Mouse (Mus musculus): Measurements from ENCODE around the gene Slc5a5. TPM values are rescaled to one million over a fixed set of nuclear protein-coding genes. Genes with fewer than 3 reads are reported as not detected.

Gene Slc5a5
- total and polyA plus RNA-seq, 2 experiments from 2014 or later, result 0.05 TPM; not detected in 1

DNA sequence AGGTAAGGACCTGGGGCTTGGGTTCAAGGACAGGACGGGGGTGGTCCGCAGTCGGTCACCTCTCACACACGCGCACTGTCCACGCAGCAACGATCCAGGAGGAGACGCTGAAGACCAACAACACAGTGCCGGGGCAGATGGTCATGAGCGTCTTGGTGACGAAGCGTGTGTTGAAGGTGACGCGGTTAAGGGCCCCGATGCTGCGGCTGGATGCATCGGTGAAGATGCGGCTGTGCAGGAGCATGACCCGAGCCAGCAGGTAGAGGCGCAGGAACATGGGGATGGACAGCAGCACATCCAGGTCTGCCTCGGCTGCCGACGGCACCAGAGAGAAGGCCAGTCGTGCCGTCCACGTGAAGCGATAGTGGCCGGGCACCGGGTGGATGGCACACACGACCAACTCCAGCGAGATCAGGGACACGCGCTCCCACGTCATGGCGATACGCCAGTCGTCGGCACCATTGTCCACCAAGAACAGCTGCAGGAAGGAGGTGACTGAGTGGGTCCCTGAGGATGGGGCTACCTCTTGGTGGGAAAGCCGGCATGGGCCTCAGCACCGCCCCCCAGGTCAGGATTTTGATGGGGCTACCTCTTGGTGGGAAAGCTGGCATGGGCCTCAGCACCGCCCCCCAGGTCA, 39.8 kb downstream of the Slc5a5 start:
- ATAC-seq (ENCODE audit: insufficient read depth, low read depth) (no peak), DNase-seq (ENCODE audit: low spot score) (no peak)
- H3K9ac ChIP-seq (replicated peaks; ENCODE audit: low read depth, low read length), result no peak overlapping the region

DNA sequence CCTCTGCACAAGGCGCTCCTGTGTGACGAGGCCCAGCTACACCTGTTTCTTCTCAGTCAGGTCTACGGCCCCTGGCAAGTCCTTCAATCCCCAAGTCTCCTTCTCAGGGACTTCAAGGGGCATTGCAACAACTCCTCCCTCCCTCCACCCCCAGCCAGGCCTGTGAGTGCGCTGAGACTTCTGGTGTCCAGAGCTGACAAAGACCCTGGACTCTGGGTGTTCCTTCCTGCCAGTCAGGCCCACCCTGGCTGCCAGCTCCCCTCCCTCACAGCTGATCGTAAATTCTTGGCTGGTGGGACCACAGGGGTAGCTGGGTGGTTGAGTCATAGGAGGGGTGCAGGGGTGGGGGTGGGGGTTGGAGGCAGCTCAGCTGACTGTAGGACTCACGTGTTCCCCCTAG, 40.7 kb downstream of the Slc5a5 start:
- Histone ChIP-seq H3K27ac (ENCODE audit: low read depth) (no peak overlapping the region), H3K4me3 (ENCODE audit: low read depth, low read length) (no peak overlapping the region), H3K4me2 (ENCODE audit: low read depth, low read length) (no peak overlapping the region), H3K27me3 (ENCODE audit: control insufficient read depth, insufficient read depth, low read length) (no peaks in the 10 kb centered on the region), H3K4me1 (ENCODE audit: control insufficient read depth, insufficient read depth) (no peaks in the 10 kb centered on the region), H3K36me3 (replicated peaks; ENCODE audit: control insufficient read depth, insufficient read depth, low read length) (no peaks in the 10 kb centered on the region), H3K9ac (replicated peaks; ENCODE audit: low read depth, low read length) (no peak overlapping the region), H3K9me3 (replicated peaks; ENCODE audit: control insufficient read depth, low read length) (no peaks in the 10 kb centered on the region)
- 54% methylated on average over 6 of the region's 6 CpGs for WGBS
- TF ChIP-seq CTCF (IDR thresholded peaks at IDR 0.05; ENCODE audit: low read depth) (no peak), EP300 (IDR thresholded peaks at IDR 0.05; ENCODE audit: low read depth) (no peak)
- DNase-seq (ENCODE audit: low spot score), result no peak
- ATAC-seq (ENCODE audit: insufficient read depth, low read depth), result no peak

More for the DNA sequence above, 39.8 kb downstream of the Slc5a5 start:
- no peaks in the 10 kb centered on the region for H3K4me1 ChIP-seq (ENCODE audit: control insufficient read depth, insufficient read depth)
- no peak overlapping the region for H3K4me3 ChIP-seq (ENCODE audit: low read depth, low read length)
- TF ChIP-seq CTCF (IDR thresholded peaks at IDR 0.05; ENCODE audit: low read depth) (no peak), EP300 (IDR thresholded peaks at IDR 0.05; ENCODE audit: low read depth) (no peak)
- WGBS, result 81% methylated on average over 41 of the region's 41 CpGs
- H3K27me3 ChIP-seq (ENCODE audit: control insufficient read depth, insufficient read depth, low read length), result no peaks in the 10 kb centered on the region
- no peak overlapping the region for H3K4me2 ChIP-seq (ENCODE audit: low read depth, low read length)
- no peaks in the 10 kb centered on the region for H3K9me3 ChIP-seq (replicated peaks; ENCODE audit: control insufficient read depth, low read length)
- H3K36me3 ChIP-seq (replicated peaks; ENCODE audit: control insufficient read depth, insufficient read depth, low read length), result no peaks in the 10 kb centered on the region
- no peak overlapping the region for H3K27ac ChIP-seq (ENCODE audit: low read depth)

DNA sequence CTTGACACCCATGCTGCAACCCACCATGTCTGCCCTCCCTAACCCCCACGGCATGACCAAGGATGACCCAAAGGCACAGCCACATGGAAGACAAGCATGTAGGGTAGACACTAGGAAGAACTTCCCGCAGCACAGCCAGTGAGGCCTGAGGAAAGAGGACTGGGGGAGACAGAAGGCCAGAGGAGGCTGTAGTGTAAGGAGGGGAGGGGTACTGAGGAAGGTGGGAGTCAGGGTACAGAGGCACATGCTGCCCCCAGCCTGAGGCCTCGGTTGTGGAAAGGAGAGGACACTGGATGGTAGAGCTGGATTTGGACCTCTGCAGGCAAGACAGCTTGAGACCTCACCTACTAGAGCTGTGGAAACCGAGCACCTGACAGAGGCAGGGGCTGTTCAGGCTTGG, 41.6 kb downstream of the Slc5a5 start:
- 70% methylated on average over 4 of the region's 4 CpGs for WGBS

DNA sequence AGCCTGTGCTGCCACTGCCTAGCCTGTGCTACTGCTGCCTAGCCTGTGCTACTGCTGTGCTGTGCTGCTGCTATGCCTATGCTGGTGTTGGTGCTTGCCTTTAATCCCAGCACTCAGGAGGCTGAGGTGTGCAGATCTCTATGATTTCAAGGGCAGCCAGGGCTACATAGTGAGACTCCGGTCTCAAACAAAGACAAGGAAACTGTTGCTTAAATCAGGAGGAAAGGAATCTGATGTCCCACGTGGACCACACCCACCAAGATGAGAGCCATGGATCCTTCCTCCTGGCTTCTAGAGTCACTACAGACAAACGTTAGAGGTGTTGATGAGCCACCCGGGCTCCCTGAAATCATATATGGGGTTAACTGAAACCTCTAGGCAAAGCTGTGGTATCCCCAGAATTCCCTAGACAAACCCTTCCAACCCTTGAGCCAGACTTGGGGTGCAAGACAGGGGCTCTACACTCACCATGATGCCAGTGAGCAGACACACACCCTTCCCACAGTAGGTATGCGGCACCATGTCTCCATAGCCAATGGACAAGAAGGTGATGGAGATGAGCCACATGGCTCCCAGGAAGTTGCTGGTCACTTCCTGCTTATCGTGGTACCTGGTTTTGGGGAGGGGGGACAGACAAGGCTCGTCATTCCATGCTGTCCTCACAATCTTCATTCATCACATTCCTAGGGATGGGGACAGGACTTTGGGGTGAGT, 42.3 kb downstream of the Slc5a5 start:
- ATAC-seq (ENCODE audit: insufficient read depth, low read depth) (no peak), DNase-seq (ENCODE audit: low spot score) (no peak)
- Histone ChIP-seq H3K4me1 (ENCODE audit: control insufficient read depth, insufficient read depth) (no peaks in the 10 kb centered on the region), H3K9ac (replicated peaks; ENCODE audit: low read depth, low read length) (no peak overlapping the region), H3K4me3 (ENCODE audit: low read depth, low read length) (no peak overlapping the region), H3K27me3 (ENCODE audit: control insufficient read depth, insufficient read depth, low read length) (no peaks in the 10 kb centered on the region), H3K4me2 (ENCODE audit: low read depth, low read length) (no peak overlapping the region), H3K36me3 (replicated peaks; ENCODE audit: control insufficient read depth, insufficient read depth, low read length) (no peaks in the 10 kb centered on the region), H3K27ac (ENCODE audit: low read depth) (no peak overlapping the region), H3K9me3 (replicated peaks; ENCODE audit: control insufficient read depth, low read length) (no peaks in the 10 kb centered on the region)
- 58% methylated on average over 7 of the region's 7 CpGs for WGBS
- TF ChIP-seq EP300 (IDR thresholded peaks at IDR 0.05; ENCODE audit: low read depth) (no peak), CTCF (IDR thresholded peaks at IDR 0.05; ENCODE audit: low read depth) (no peak)

More for the DNA sequence above, 41.6 kb downstream of the Slc5a5 start:
- ATAC-seq (ENCODE audit: insufficient read depth, low read depth) (no peak), DNase-seq (ENCODE audit: low spot score) (no peak)
- Histone ChIP-seq H3K27ac (ENCODE audit: low read depth) (no peak overlapping the region), H3K4me3 (ENCODE audit: low read depth, low read length) (no peak overlapping the region), H3K9me3 (replicated peaks; ENCODE audit: control insufficient read depth, low read length) (no peaks in the 10 kb centered on the region), H3K27me3 (ENCODE audit: control insufficient read depth, insufficient read depth, low read length) (no peaks in the 10 kb centered on the region), H3K9ac (replicated peaks; ENCODE audit: low read depth, low read length) (no peak overlapping the region), H3K4me1 (ENCODE audit: control insufficient read depth, insufficient read depth) (no peaks in the 10 kb centered on the region), H3K36me3 (replicated peaks; ENCODE audit: control insufficient read depth, insufficient read depth, low read length) (no peaks in the 10 kb centered on the region), H3K4me2 (ENCODE audit: low read depth, low read length) (no peak overlapping the region)
- TF ChIP-seq CTCF (IDR thresholded peaks at IDR 0.05; ENCODE audit: low read depth) (no peak), EP300 (IDR thresholded peaks at IDR 0.05; ENCODE audit: low read depth) (no peak)

DNA sequence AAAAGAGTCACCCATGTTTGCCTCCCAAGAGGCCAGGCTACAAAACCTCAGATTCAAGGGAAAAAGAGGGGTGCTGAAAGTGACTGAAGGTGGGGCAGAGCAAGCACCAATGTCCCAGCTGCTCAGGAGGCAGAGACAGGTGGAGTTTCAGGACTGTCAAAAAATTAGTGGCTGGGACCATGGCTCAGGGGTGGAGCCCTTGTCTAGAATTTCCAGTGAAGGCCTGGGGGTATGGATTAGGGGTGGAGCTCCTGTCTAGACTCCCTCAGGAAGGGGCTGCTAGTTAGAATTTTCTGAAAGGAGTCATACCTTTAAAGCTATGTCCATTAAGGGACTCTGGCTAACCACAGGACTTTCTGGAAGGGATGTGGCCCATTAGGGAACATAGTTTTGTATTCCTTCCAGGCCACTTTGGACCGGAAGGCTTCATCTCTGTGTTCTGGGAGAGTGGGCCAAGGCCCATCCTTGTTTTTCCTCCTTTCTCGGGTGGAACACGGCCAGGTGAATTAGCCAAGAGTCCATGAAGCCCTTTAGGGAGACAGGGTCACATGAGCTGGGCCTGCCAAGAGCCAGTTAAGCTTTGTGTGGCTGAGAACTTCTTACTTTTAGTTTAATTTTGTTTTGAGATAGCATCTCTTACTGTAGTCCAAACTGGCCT, 43.1 kb downstream of the Slc5a5 start:
- 75% methylated on average over 3 of the region's 3 CpGs for WGBS
- Histone ChIP-seq H3K27me3 (ENCODE audit: control insufficient read depth, insufficient read depth, low read length) (no peaks in the 10 kb centered on the region), H3K36me3 (replicated peaks; ENCODE audit: control insufficient read depth, insufficient read depth, low read length) (no peaks in the 10 kb centered on the region), H3K4me3 (ENCODE audit: low read depth, low read length) (no peak overlapping the region), H3K27ac (ENCODE audit: low read depth) (no peak overlapping the region), H3K9ac (replicated peaks; ENCODE audit: low read depth, low read length) (no peak overlapping the region), H3K4me2 (ENCODE audit: low read depth, low read length) (no peak overlapping the region), H3K9me3 (replicated peaks; ENCODE audit: control insufficient read depth, low read length) (no peaks in the 10 kb centered on the region), H3K4me1 (ENCODE audit: control insufficient read depth, insufficient read depth) (no peaks in the 10 kb centered on the region)
- ATAC-seq (ENCODE audit: insufficient read depth, low read depth), result no peak
- TF ChIP-seq EP300 (IDR thresholded peaks at IDR 0.05; ENCODE audit: low read depth), result no peak
- no peak for TF ChIP-seq CTCF (IDR thresholded peaks at IDR 0.05; ENCODE audit: low read depth)
- DNase-seq (ENCODE audit: low spot score), result no peak
